ENCODE assay signal across 10 mouse cellular contexts in genomic region chr15:12550919-12551318, GRCm38 (mm10).
DNase-seq lines count a peak whose midpoint lies in the region; ATAC-seq and TF ChIP-seq lines count a peak whose summit lies in the region.
"Had no signal": no experiment of that assay in that cellular context is flagged by ENCODE, and none has a peak within 500 bp of the region (broad histone marks: within the 10 kb centered on the region; RNA-seq: fewer than 3 reads in every experiment).

No protein-coding gene starts in this region.

- ATAC-seq in intestine, embryonic 15.5 days = no peak
- no peak for ATAC-seq in intestine, embryonic 16.5 days
- ATAC-seq in intestine, postnatal 0 days = no peak
- ATAC-seq: inflammation-experienced regulatory T-cells, adult 6 months had no signal

- WGBS in intestine, embryonic 15.5 days = 51% methylated on average over 3 of the region's 3 CpGs
- 57% methylated on average over 3 of the region's 3 CpGs for WGBS in intestine, embryonic 16.5 days
- 73% methylated on average over 3 of the region's 3 CpGs for WGBS in thymus, adult 2 months
- WGBS in intestine, postnatal 0 days = 52% methylated on average over 3 of the region's 3 CpGs
- 47% methylated on average over 3 of the region's 3 CpGs for WGBS in cerebellum, adult 2 months

- TF ChIP-seq CTCF in thymus, adult 2 months (IDR thresholded peaks at IDR 0.05; ENCODE audit: borderline replicate concordance, control insufficient read depth, extremely low read depth, insufficient read depth, low read length, poor library complexity) = no peak
- TF ChIP-seq CTCF in intestine, postnatal 0 days (IDR thresholded peaks at IDR 0.05; ENCODE audit: low read depth) = peak; percentile 52; the same call in 1 of the 2 replicates
- TF ChIP-seq CTCF in cerebellum, adult 2 months (IDR thresholded peaks at IDR 0.05; ENCODE audit: borderline replicate concordance, insufficient read depth, low read depth, low read length) = no peak

- H3K36me3 ChIP-seq in intestine, embryonic 15.5 days = no peaks in the 10 kb centered on the region
- no peaks in the 10 kb centered on the region for H3K36me3 ChIP-seq in intestine, embryonic 16.5 days (ENCODE audit: control insufficient read depth, insufficient read depth, low read length)
- no peaks in the 10 kb centered on the region for H3K36me3 ChIP-seq in thymus, adult 2 months (ENCODE audit: control insufficient read depth, insufficient read depth, low read length)
- no peaks in the 10 kb centered on the region for H3K36me3 ChIP-seq in intestine, postnatal 0 days (ENCODE audit: control insufficient read depth, insufficient read depth)

- 0 out of 2 replicates have a peak overlapping the region, but pooled peaks have one; percentile 99 for H3K4me2 ChIP-seq in intestine, embryonic 15.5 days (replicated peaks)
- H3K4me2 ChIP-seq in intestine, embryonic 16.5 days (ENCODE audit: low read depth, low read length) = no peak overlapping the region
- H3K4me2 ChIP-seq in intestine, postnatal 0 days (replicated peaks; ENCODE audit: low read depth) = no peak overlapping the region

- H3K4me1 ChIP-seq in intestine, embryonic 15.5 days (replicated peaks) = peaks cover 9% of the 10 kb centered on the region
- peaks cover 12% of the 10 kb centered on the region; the same call in 1 of the 2 replicates for H3K4me1 ChIP-seq in intestine, embryonic 16.5 days (ENCODE audit: control insufficient read depth, insufficient read depth, low read length)
- H3K4me1 ChIP-seq in thymus, adult 2 months (replicated peaks; ENCODE audit: control insufficient read depth, insufficient read depth, low read length) = peaks cover 12% of the 10 kb centered on the region
- no peaks in the 10 kb centered on the region for H3K4me1 ChIP-seq in intestine, postnatal 0 days (replicated peaks; ENCODE audit: control insufficient read depth, insufficient read depth, low read length)
- no peaks in the 10 kb centered on the region for H3K4me1 ChIP-seq in cerebellum, adult 2 months (ENCODE audit: control insufficient read depth, insufficient read depth, low read length)

- H3K9me3 ChIP-seq in intestine, embryonic 15.5 days = no peaks in the 10 kb centered on the region
- H3K9me3 ChIP-seq in intestine, embryonic 16.5 days (ENCODE audit: control insufficient read depth, low read length) = no peaks in the 10 kb centered on the region
- H3K9me3 ChIP-seq in intestine, postnatal 0 days (ENCODE audit: control insufficient read depth) = no peaks in the 10 kb centered on the region

- no peak overlapping the region for H3K9ac ChIP-seq in intestine, embryonic 15.5 days
- no peak overlapping the region for H3K9ac ChIP-seq in intestine, embryonic 16.5 days (ENCODE audit: low read depth, low read length)
- H3K9ac ChIP-seq in intestine, postnatal 0 days (ENCODE audit: low read depth, low read length) = no peak overlapping the region
- H3K9ac ChIP-seq: liver, embryonic 14.5 days had no signal

- no peaks in the 10 kb centered on the region for H3K27me3 ChIP-seq in intestine, embryonic 15.5 days (replicated peaks)
- H3K27me3 ChIP-seq in intestine, embryonic 16.5 days (replicated peaks; ENCODE audit: control insufficient read depth, insufficient read depth, low read length) = no peaks in the 10 kb centered on the region
- no peaks in the 10 kb centered on the region for H3K27me3 ChIP-seq in thymus, adult 2 months (ENCODE audit: control insufficient read depth, insufficient read depth, low read length)
- H3K27me3 ChIP-seq in intestine, postnatal 0 days (replicated peaks; ENCODE audit: control insufficient read depth, insufficient read depth, low read length) = no peaks in the 10 kb centered on the region
- H3K27me3 ChIP-seq in cerebellum, adult 2 months (ENCODE audit: control insufficient read depth, insufficient read depth, low read length) = no peaks in the 10 kb centered on the region; the same call in 1 of the 2 replicates

- H3K4me3 ChIP-seq in intestine, embryonic 15.5 days (replicated peaks) = no peak overlapping the region
- no peak overlapping the region for H3K4me3 ChIP-seq in intestine, embryonic 16.5 days (ENCODE audit: low read length)
- H3K4me3 ChIP-seq in thymus, adult 2 months (ENCODE audit: control insufficient read depth, insufficient read depth, low read length) = no peak overlapping the region
- no peak overlapping the region for H3K4me3 ChIP-seq in intestine, postnatal 0 days (ENCODE audit: low read depth, low read length)
- no peak overlapping the region for H3K4me3 ChIP-seq in cerebellum, adult 2 months (replicated peaks; ENCODE audit: insufficient read depth, low read depth, low read length)

- TF ChIP-seq POLR2A in thymus, adult 2 months (IDR thresholded peaks at IDR 0.05; ENCODE audit: control insufficient read depth, extremely low read depth, insufficient read depth, low read length, poor library complexity) = no peak
- TF ChIP-seq POLR2A in cerebellum, adult 2 months (IDR thresholded peaks at IDR 0.05; ENCODE audit: borderline replicate concordance, insufficient read depth, low read length) = no peak

- no peak overlapping the region for H3K27ac ChIP-seq in intestine, embryonic 15.5 days
- no peak overlapping the region for H3K27ac ChIP-seq in intestine, embryonic 16.5 days (ENCODE audit: low read length)
- H3K27ac ChIP-seq in thymus, adult 2 months (ENCODE audit: control insufficient read depth, insufficient read depth, low read length) = no peak overlapping the region
- no peak overlapping the region for H3K27ac ChIP-seq in intestine, postnatal 0 days (ENCODE audit: low read depth, low read length)
- H3K27ac ChIP-seq in cerebellum, adult 2 months (ENCODE audit: insufficient read depth, low read length) = no peak overlapping the region
- H3K27ac ChIP-seq: liver, embryonic 14.5 days had no signal

- peak; percentile 9 for DNase-seq in thymus, adult 2 months
- no peak for DNase-seq in thymus, postnatal 10 days (ENCODE audit: low spot score in 2 of 2)
- peak; percentile 62 for DNase-seq in thymus, postnatal 4 days
- no peak for DNase-seq in cerebellum, adult 2 months
- DNase-seq in testis, postnatal 10 days (ENCODE audit: low spot score) = no peak

Comparison
In these comparisons a context has a peak if more than half of its experiments do, and no peak if none do; other contexts are left out.
1. DNase-seq: peak in thymus, adult 2 months (single experiment) and thymus, postnatal 4 days (single experiment); none in thymus, postnatal 10 days (0 of 2), cerebellum, adult 2 months (0 of 2) and testis, postnatal 10 days (single experiment).